Mouse (Mus musculus) spleen, postnatal 0 days (tissue): ENCODE data around the gene Dpagt1. TPM values are rescaled to one million over a fixed set of nuclear protein-coding genes. Genes with fewer than 3 reads are reported as not detected.

Experiments
- polyA plus RNA-seq: library from polyadenylated mRNA; unstranded; fragments of >200 nt; fragmentation: Nextera tagmentation; extraction: Ambion mirVana; gene quantifications from 2 replicates; pipeline ENCODE4 v1.2.1, GENCODE M21; 2015

The Dpagt1 gene
- polyA plus RNA-seq = 18.9 and 19.9 TPM in 2 replicates

DNA sequence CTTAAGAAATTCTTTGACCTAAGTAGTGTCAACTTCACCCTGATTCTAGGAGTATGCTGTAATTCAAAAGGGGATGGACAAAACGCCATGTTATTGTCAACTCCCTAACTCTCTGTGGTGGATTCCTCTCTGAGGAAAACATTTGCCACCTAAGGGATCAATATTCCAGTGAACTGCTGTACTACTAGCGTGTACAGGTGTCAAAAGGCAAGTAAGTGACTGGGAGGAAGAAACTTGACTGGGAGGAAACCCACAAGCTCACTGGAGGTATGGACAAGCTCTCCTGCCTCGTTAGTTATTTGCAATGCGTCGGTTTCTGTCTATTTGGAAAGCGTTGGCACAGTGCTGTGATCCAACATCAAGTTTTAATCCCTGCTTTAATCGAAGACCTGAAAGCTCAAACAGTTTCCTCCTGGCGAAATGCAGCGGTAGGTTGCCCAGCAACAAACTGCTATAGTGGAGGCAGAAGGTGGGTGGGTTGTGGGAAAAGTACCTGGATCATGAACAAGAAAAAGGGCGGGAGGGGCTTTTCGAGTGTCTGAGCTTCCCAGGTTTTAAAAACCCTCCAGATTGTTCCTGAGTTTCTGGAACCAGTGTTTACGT, at the start of gene Dpagt1:
Gene Dpagt1 (plus strand): TSS at position 252 of the 603 bp plus-strand sequence.

DNA sequence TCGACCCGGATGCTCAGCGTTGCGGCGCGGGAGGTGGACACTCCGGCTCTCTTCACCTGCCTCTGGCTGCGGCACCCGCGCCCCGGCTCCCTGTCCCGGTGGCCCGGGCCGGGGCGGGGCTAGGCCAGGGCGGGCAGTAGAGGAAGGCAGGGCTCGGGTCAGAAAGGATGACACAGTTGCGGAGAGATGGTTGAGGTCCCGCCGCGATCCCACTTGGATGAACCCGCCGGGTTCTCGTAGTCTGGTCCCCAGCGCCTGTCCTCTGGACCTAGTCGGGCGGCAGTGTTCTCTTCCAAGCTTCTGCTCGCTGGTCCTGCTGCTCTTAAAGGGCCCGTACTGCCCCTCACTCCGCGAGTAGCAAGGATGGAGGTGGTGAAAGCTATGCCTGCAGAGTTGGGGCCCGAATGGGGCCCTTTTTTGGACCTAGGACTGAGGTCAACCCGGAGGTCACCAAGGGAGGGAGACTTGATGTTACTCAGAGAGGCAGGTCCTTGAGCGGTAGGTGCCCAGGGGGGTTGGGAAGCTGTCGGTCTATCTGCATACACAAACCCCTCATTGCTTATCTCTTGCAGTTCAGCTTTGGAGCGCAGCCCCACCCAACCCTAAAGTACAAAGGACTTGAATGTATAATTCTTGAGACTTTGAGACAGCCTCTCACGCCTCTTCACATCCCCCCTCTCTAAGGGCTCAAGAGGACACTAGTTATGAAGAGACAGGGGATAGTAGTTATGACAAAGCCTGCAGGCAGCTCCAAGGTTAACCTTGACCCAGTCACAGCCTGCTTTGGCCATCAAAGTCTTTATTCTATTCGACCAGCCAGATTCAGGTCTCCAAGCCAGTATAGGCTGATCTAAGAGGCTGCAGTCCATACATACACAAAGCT, 37.5 kb upstream of the Dpagt1 start, which contains the start of gene Abcg4:
Gene Abcg4 (minus strand): TSS at position 540 of the 883 bp plus-strand sequence.

DNA sequence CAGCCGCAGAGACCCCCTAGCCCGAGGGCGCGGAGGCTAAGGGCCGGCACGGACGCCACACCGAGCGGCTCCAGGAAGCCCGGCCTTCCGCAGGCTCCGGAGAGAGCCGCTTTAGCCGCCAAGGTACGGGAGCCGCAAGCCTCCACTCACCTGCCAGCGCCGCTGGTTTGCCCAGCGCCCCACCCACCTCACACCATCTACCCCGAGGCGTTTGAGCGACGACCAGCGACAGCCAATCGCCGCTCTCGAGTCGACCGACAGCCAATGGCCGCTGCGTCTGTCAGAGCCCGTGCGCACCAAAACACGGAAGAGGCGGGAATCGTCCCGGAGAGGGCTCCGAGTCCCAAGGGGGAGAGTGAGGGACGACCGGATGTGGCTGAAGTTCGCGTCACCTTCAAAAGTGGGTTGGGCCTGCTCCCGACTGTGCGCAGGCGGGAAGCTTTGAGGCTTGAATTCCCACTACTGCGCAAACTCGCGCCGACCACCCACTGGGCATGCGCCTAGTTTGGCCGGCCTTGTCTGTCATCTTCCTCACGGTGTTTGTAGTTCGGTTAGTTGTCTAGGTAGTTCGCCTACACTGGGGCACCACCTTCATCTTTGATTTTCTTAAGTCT, 20.2 kb upstream of the Dpagt1 start, which contains the start of gene Hinfp:
Gene Hinfp (minus strand): TSS at position 206 of the 614 bp plus-strand sequence.

DNA sequence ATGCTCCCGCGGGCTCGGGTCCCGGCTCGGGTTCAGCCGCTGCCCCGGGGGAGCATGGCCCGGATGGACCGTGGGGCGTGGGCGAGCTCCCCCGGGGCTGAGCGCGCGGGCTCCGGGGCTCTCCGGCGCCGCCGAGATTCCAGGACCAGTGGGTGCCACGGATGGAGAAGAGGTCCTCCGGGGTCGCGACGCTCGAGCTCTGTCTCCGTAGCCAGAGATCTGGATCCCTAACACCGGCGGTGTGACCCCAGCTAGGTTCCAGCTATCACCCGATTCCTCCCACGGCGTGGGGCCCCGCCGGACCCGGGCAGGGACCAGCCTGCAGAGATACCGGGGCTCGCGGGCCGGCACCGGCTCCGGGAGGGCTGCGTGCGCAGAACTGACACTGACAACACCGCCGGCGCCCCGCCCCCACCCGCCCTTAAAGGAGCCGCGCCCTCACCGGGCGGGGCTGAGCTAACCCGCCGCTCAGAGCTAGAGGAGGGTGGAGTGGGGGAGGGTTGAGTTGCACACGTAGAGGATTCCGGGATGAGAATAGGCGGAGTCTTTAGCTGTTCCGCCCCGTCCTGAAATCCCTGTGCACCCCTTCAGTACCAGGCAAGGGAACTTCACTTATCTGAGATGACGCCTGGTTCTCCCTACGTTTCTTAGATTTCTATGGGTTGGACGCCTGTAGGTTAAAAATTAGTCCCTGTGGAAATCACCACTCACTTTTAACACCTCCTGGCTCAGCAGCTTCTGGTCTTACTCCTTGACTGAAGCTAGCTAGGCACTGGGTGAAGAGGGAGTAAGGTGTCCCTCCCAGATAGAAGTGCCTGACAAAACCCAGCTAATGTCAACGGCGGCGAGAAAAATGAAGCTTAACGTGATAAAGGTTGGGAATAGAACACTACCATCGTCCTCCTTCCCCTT, 5.7 kb upstream of the Dpagt1 start, which contains the start of gene C2cd2l:
Gene C2cd2l (minus strand): TSS at position 399 of the 912 bp plus-strand sequence.

DNA sequence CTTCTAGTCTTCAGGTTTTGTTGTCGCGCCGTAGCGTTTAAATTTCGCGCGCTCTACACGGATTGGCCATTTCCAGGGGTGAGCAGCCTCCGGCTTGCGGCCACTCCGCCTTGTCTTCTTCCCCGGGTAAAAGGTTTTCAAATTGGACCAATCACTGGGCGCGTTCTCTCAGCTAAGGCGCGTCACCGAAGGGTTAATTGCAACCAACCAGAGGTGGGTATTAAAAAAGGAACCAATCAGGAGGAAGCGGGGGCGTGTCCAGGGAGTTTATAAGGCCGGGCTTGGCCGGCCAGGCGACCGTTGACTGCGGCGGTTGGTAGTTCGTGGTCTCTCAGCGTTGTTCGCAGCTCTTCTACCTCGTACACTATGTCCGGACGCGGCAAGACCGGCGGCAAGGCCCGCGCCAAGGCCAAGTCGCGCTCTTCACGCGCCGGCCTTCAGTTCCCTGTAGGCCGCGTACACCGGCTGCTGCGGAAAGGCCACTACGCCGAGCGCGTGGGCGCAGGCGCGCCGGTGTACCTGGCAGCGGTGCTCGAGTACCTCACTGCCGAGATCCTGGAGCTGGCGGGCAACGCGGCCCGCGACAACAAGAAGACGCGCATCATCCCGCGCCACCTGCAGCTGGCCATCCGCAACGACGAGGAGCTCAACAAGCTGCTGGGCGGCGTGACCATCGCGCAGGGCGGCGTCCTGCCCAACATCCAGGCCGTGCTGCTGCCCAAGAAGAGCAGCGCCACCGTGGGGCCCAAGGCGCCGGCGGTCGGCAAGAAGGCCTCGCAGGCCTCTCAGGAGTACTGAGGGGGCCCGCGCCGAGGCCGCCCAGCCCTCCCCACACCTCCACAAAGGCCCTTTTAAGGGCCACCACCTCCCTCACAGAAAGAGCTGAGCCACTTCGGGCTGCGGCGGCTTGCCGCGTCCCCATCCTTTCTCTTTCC, 8.8 kb downstream of the Dpagt1 start, which contains the start of gene H2afx:
Gene H2afx (plus strand): TSS at position 299 of the 935 bp plus-strand sequence.

DNA sequence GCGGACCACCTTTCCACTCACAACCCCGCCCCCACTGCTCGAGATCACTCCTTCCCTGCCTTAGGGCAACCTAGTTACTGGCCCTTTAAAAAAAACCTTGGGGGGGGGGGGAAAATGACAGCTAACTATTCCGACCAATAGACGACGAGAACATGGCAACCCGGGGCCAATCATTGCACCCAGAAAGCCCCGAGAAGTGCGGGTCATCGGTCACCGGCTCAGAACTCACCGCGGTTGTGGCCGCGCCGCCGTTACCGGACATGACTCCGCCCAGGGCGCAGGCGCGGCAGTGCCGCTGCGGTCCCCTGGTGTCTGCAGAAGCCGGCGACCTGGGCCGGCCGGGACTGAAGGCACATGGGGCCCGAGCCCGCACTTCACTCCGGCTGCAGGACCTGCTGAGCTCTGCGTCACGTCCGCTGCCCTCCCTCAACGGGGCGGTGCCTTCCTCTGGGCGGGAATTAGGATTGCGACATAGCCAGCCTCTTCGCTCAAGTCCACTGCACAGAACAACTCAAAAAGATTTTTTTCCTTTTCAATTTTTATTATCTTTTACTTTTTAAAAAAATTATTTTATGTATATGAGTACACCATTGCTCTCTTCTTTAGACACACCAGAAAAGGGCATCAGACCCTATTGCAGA, 18.1 kb downstream of the Dpagt1 start, which contains the start of gene Hmbs:
Gene Hmbs (minus strand): TSS at position 448 of the 641 bp plus-strand sequence.

DNA sequence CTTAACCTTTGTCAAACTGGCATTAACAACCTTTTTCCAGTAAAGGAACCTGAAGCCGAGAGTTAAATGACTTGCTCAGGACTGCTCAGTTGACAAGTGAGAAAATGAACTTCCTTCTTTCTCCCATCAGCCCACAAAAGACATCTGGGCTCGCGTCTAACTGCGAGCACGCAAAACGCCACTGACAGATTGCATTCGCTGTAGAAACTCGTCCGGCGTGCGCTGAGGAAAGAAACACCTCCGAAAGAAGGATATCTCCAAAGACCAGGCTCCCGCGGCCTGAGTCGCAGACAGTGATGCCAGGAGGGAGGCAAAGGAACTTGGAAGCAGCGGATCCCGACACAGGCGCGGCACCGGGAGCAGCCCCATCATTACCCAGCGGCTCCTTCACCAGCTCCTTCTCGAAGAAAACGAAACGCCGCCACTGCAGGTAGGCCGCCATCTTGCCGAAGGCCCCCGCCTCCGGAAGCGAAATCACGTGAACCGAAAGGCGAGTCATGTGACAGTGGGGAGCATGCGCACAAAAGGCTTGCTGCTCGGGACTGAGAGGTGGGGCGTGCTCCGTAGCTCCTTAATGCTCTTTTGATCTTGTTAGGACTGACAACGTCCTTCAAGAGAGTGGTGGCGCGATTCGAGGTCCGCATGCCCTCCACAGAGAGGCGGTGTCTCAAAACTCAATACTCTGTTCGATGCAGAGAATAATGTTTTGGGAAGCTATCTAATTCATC, 35.5 kb downstream of the Dpagt1 start, which contains the start of gene Vps11:
Gene Vps11 (minus strand): TSS at position 481 of the 728 bp plus-strand sequence.

DNA sequence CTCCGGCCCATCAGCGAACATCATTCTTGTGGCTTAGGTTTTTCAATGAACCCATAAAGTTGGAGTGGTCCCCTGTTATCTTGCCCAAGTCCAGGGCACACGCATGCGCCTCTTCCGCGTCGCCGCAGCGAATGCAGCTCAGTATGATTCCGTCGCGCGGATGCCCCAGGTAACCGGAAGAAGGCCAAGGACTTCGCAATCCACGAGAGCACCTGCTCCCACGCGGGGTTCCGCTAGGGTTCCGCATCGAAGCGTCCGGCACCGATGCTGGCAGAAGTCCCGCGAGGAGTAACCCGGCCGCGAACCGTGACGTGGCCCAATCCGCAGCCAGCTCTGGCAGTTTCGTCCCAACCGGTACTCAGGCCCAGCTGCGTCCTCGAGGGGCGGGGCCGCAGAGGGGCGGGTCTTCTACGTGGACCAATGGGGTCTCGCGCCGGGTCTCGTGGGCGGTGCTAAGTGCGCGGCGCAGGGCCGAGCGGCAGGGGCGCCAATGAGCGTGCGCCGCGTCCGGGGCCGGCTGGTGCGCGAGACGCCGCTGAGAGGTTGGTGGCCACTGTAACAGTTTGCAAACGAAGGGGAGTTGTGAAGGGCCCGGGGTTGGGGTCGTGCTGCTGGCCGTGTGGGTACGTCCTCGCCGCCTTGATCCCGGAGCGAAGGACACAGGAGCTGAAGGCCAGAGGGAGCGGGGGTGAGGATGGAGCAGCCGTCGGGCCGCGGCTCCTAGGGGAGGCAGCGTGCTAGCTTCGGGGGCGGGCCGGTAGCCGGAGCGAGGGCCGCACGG, 53.4 kb downstream of the Dpagt1 start, which contains the start of gene Hyou1:
Gene Hyou1 (plus strand): TSS at position 437 of the 781 bp plus-strand sequence.

Other genes starting within 250 kb of the Dpagt1 start
- not detected in 2 replicates for gene Mfrp, start 224.3 kb upstream of the Dpagt1 start, polyA plus RNA-seq
- gene C1qtnf5, start 218.8 kb upstream of the Dpagt1 start, polyA plus RNA-seq = 2.2 and 3.0 TPM in 2 replicates
- gene Gm49380, start 212.5 kb upstream of the Dpagt1 start, polyA plus RNA-seq = 0.05 TPM in 2 replicates
- 36.8 and 41.0 TPM in 2 replicates for gene Rnf26, start 212.5 kb upstream of the Dpagt1 start, polyA plus RNA-seq
- gene Mcam, start 191.6 kb upstream of the Dpagt1 start, polyA plus RNA-seq = 12.6 and 12.7 TPM in 2 replicates
- 8.3 and 9.9 TPM in 2 replicates for gene Cbl, start 92.0 kb upstream of the Dpagt1 start, polyA plus RNA-seq
- gene Ccdc153, start 85.3 kb upstream of the Dpagt1 start, polyA plus RNA-seq = not detected in 2 replicates
- gene Pdzd3, start 74.5 kb upstream of the Dpagt1 start, polyA plus RNA-seq = 0.33 TPM in 1 of 2 replicates, not detected in the other
- gene Nlrx1, start 57.4 kb upstream of the Dpagt1 start, polyA plus RNA-seq = 6.4 and 7.7 TPM in 2 replicates
- 13.3 and 15.8 TPM in 2 replicates for gene Abcg4, start 37.4 kb upstream of the Dpagt1 start, polyA plus RNA-seq
- 12.2 TPM in 2 replicates for gene Hinfp, start 20.3 kb upstream of the Dpagt1 start, polyA plus RNA-seq
- 5.4 TPM in 2 replicates for gene C2cd2l, start 5.7 kb upstream of the Dpagt1 start, polyA plus RNA-seq
- 271 and 276 TPM in 2 replicates for gene H2afx, start 8.7 kb downstream of the Dpagt1 start, polyA plus RNA-seq
- gene Hmbs, start 18.2 kb downstream of the Dpagt1 start, polyA plus RNA-seq = 1,115 and 1,341 TPM in 2 replicates
- gene Vps11, start 35.7 kb downstream of the Dpagt1 start, polyA plus RNA-seq = 16.5 and 16.6 TPM in 2 replicates
- gene Hyou1, start 53.5 kb downstream of the Dpagt1 start, polyA plus RNA-seq = 6.7 and 7.2 TPM in 2 replicates
- gene Slc37a4, start 70.8 kb downstream of the Dpagt1 start, polyA plus RNA-seq = 15.2 and 16.5 TPM in 2 replicates
- 2,459 and 2,595 TPM in 2 replicates for gene Rps25, start 81.1 kb downstream of the Dpagt1 start, polyA plus RNA-seq
- gene Trappc4, start 81.6 kb downstream of the Dpagt1 start, polyA plus RNA-seq = 81.6 and 85.2 TPM in 2 replicates
- gene Ccdc84, start 92.5 kb downstream of the Dpagt1 start, polyA plus RNA-seq = 21.0 and 22.3 TPM in 2 replicates
- gene Foxr1, start 115.1 kb downstream of the Dpagt1 start, polyA plus RNA-seq = 0.22 and 0.30 TPM in 2 replicates
- gene Upk2, start 129.0 kb downstream of the Dpagt1 start, polyA plus RNA-seq = not detected in 2 replicates
- gene Bcl9l, start 156.8 kb downstream of the Dpagt1 start, polyA plus RNA-seq = 3.3 and 4.7 TPM in 2 replicates
- 0.73 and 0.79 TPM in 2 replicates for gene Cxcr5, start 235.9 kb downstream of the Dpagt1 start, polyA plus RNA-seq